Mouse (Mus musculus) gastrocnemius, adult 18-20 months (tissue): ENCODE results near the gene Sec63. TPM values are rescaled to one million over a fixed set of nuclear protein-coding genes. Genes with fewer than 3 reads are reported as not detected.
A peak's percentile ranks its signal among the peaks of the same experiment; 100 is the strongest.

Source experiments
- DNase-seq: peaks from one replicate; pipeline ENCODE4 v3.0.0; 2021; ENCODE audit warnings: low spot score
- total RNA-seq, 2 experiments: library from RNA; stranded (reverse); gene quantifications; 2 replicates each; pipeline ENCODE4 v1.2.3; 2021

Gene Sec63
- total RNA-seq, 2 experiments from 2014 or later, result 26.9 to 27.7 TPM

DNA sequence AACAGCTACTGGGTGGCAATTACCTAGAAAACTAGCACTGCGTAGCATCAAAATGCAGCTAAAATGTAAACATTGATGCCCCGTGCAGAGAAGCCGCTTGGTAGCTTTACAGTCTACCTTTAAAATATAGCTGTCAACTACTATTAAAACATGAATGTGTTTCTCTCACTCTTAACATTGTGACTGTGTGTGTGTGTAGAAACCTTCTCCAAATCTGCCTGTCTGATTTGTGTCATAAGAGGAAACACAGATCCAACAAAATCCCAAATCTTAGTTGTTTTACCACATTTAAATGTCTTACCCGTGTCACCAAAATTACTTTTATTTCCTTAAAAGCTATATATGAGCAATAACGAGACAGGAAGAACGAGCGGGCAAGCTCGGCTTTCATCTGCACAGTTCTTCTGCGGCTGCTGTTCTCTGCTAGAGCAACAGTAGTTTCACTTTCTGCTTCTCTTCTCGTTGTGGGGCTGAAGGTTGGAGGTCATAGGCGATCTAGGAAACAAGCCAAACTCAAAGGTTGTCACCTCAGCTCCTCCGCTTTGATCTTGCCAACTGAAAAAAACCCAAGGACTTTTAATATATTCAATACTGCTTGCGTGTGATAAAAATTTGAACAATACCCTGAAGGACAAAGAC lies 100.9 kb downstream of the Sec63 start:
- DNase-seq, result peak; percentile 59

DNA sequence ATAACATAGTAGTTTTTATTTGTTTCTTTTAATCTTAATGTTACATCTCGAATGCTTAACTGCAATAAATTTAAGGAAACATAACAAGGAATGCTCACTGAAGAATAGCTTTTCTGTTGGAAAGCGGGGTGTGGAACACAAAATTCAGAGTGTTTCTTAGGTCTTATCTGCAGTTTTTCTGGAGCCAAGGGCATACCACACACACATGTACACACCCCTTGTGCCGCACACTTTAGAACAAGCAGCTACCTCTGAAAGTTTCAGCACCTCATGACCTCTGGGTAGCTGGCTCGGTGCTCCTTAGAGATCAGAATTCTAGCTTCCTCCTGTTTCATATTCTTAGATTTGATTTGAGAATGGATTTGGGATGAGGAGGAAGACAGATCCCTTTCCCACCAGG lies 101.5 kb downstream of the Sec63 start:
- DNase-seq, result no peak

GRCm38 (mm10) chr10:42863621-42864391 lies 102.5 kb downstream of the Sec63 start:
- peak; percentile 42 for DNase-seq

DNA sequence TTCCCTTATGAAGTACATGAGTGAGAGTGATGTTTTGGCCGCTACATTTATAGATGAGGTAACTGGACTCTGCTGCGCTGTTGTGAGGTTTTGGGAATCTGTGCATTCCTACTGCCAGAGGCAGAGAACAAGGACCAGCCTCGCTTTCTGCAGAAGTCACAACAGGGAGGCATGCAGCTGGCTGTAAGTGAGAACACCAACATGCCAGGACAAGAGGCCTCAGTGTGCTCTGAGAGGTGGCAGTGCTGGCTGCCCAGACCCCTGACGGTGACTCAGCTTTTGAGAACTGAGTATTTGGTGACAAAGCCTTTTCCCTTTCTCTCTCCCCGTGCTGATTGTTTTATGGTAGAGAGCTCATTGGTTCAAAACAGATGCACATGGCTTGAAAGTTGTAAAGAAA lies 103.4 kb downstream of the Sec63 start:
- no peak for DNase-seq

DNA sequence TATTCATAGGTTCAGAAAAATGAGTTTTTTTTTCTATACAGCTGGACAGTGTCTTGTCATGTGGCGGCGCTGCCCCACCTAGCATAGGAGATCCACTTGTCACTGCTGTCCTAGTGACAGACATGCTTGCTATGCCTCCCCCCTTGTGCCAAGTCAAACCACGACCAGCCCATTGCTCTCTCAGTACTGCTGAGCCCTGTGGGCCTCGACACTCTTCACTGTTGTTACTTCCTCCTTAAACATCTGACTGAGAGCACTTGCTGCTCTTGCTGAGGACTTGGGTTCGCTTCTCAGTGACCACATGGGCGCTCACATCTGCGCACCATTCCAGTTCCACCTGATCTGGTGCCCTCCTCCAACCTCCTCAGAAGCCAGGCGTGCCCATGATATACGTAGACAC lies 107.1 kb downstream of the Sec63 start:
- no peak for DNase-seq

DNA sequence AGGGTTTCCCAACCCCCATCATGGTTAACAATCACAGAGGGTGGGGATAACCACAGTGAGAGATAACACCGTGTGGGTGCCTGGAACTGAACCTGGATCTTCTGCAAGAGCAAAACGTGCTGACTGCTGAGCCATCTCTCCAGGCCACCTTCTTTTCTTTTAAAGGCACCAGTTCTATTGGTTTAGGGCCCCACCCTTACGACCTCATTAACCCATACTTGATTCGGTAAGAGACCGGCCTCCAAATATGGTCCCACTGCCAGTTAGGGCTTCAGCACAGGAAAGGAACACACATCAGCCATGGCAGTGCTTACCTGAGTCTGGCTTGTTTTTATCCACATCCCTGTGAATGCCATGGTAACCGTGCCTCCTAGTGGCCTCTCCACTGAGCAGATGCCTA lies 108.2 kb downstream of the Sec63 start:
- DNase-seq, result no peak

DNA sequence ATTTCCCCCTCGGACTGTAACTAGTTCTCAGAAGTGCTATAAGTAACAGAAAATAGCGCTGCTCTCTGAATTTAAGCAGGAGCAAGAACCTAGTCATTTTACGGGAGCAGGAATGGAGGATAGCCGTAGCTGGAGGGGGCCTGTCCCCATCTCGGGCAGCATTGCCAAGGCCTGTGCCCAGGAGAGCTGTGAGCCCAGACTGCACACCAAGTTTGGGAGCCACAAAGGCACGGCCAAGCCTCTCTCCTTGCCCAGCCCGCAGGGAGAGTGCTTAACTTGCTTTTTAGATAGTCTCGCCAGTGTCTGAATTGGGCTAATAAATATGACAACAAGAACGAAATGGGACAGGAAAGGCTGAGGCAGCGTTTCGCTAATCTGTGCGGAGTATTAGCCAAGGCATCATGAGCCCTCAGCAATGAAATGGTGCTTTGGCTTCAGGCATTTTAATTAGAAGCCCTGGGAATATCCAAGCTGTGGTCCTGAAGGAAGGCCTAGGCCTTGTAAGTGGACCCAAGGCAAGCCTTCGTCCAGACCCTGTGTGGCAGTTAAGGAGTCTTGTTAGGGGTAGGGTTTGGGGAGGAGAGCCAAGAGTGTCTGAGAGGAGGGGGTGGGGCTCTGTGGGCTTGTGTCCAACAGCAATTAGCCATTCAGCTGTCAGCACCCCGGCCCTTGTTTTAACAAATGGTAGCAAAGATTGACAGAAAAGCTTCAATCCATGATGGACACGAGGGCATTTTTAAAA lies 111.1 kb downstream of the Sec63 start:
- DNase-seq, result no peak

GRCm38 (mm10) chr10:42873077-42873595 lies 111.8 kb downstream of the Sec63 start:
- DNase-seq, result no peak

GRCm38 (mm10) chr10:42876172-42876571 lies 114.9 kb downstream of the Sec63 start:
- DNase-seq, result no peak

GRCm38 (mm10) chr10:42879269-42879681 lies 118.0 kb downstream of the Sec63 start:
- no peak for DNase-seq

- DNase-seq, result no peak
Measured at GRCm38 (mm10) chr10:42879682-42880081, 118.4 kb downstream of the Sec63 start.

Other genes starting within 250 kb of the Sec63 start
- not detected for gene Nr2e1, start 177.9 kb upstream of the Sec63 start, total RNA-seq
- gene Ostm1, start 177.7 kb upstream of the Sec63 start, total RNA-seq, result 10 to 100 TPM; 18.3 to 24.3 TPM
- 1 to 10 TPM in 1 of 2 experiments, under 1 TPM in 1; 0.59 to 1.1 TPM for gene Scml4, start 98.9 kb downstream of the Sec63 start, total RNA-seq